Mouse (Mus musculus) intestine, embryonic 16.5 days (tissue): ENCODE measurements around the gene Rsph1. TPM values are rescaled to one million over a fixed set of nuclear protein-coding genes. Genes with fewer than 3 reads are reported as not detected.
A peak's percentile ranks its signal among the peaks of the same experiment; 100 is the strongest.

Source experiments
- ATAC-seq: fragments of 200-750 bp; cut with Nextera tagmentation; 2 replicates; pipeline ENCODE4 v1.8.0; 2017; ENCODE audit warnings: moderate TSS enrichment, moderate library complexity
- H3K27ac ChIP-seq: fragments of 300-500 bp; sonication (generic); 2 replicates; pipeline ENCODE4 v1.5.1; 2014; ENCODE audit warnings: mild to moderate bottlenecking, low read length
- H3K27me3 ChIP-seq: fragments of 300-500 bp; sonication (generic); replicated peaks from 2 replicates; pipeline ENCODE4 v1.6.1; 2014; ENCODE audit warnings: low read length, control low read depth, mixed read lengths; ENCODE audit not compliant: control insufficient read depth, insufficient read depth
- H3K36me3 ChIP-seq: fragments of 300-500 bp; sonication (generic); 2 replicates; pipeline ENCODE4 v1.6.1; 2014; ENCODE audit warnings: low read length, control low read depth; ENCODE audit not compliant: control insufficient read depth, insufficient read depth
- H3K4me1 ChIP-seq: fragments of 300-500 bp; sonication (generic); 2 replicates; pipeline ENCODE4 v1.6.1; 2014; ENCODE audit warnings: low read length, control low read depth, mixed read lengths; ENCODE audit not compliant: control insufficient read depth, insufficient read depth
- H3K4me2 ChIP-seq: fragments of 300-500 bp; sonication (generic); 2 replicates; pipeline ENCODE4 v1.6.1; 2014; ENCODE audit warnings: low read depth, low read length, control low read depth
- H3K4me3 ChIP-seq: fragments of 300-500 bp; sonication (generic); 2 replicates; pipeline ENCODE4 v1.5.1; 2014; ENCODE audit warnings: mild to moderate bottlenecking, low read length
- H3K9ac ChIP-seq: fragments of 300-500 bp; sonication (generic); 2 replicates; pipeline ENCODE4 v1.6.1; 2014; ENCODE audit warnings: low read depth, low read length
- H3K9me3 ChIP-seq: fragments of 300-500 bp; sonication (generic); 2 replicates; pipeline ENCODE4 v1.6.1; 2016; ENCODE audit warnings: low read length, control low read depth; ENCODE audit not compliant: control insufficient read depth
- WGBS: fragments of 180-500 bp; shearing (Covaris S2); extraction: QIAGEN DNeasy Blood & Tissue Kit; methylation state at CpG from one replicate; pipeline ENCODE4 v1.1.7; 2014; 5-methylcytosine and 5-hydroxymethylcytosine counted together
- polyA plus RNA-seq: library from polyadenylated mRNA; unstranded; fragments of >200 nt; fragmentation: Nextera tagmentation; extraction: Ambion mirVana; gene quantifications from 2 replicates; pipeline ENCODE4 v1.2.1, GENCODE M21; 2015

Gene Rsph1
- polyA plus RNA-seq, 1 experiment from 2014 or later = 0.88 TPM

- 32% methylated on average over 25 of the region's 25 CpGs for WGBS
- H3K9ac ChIP-seq = peak overlapping the region; percentile 80
- no peaks in the 10 kb centered on the region for H3K36me3 ChIP-seq
- H3K4me3 ChIP-seq = peak overlapping the region; percentile 59
- no peaks in the 10 kb centered on the region for H3K9me3 ChIP-seq
- peak; percentile 19; the same call in 1 of the 2 replicates for ATAC-seq
- peak overlapping the region; percentile 77; the same call in 1 of the 2 replicates for H3K27ac ChIP-seq
- H3K4me2 ChIP-seq = peak overlapping the region; percentile 84
- no peaks in the 10 kb centered on the region for H3K27me3 ChIP-seq
- H3K4me1 ChIP-seq = peaks cover 18% of the 10 kb centered on the region
Measured at GRCm38 (mm10) chr17:31295215-31295891, 18.2 kb upstream of the Rsph1 start.

DNA sequence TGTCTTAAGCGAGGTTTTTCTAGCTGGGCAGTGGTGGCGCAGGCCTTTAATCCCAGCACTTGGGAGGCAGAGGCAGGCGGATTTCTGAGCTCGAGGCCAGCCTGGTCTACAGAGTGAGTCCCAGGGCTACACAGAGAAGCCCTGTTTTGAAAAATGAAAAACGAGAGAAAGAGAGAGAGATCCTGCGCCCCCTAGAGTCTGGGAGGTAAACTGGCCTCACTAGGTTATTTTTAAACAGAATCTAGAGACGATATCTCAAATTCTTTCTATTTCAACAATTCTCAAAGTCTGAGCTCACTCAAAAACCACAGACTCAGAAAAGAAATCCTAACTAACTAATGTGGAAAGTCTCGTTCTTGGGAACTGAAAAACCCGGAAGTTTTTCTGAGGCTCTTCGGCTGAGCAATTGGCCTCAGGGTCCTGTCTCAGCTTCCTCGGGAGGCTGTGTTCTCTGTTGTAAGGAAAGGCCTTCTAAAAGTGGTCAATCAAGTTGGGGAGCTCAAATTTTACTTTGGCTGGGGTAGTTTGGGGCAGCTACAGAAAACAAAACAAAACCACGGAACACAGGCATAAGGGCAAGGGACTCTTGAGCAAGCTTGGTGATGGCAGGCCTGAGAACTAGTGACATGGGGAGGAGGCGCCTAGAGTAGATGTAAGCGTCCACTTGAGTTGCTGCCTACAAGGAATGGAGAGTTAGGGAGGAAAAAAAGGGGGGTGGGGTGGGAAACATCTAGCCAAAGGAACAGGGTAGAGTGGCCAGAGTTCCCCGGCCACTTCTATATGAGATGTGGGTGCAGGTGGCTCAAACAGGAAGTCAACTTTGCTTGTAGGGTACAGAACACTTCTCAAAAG is 17.4 kb upstream of the Rsph1 start:
- H3K27ac ChIP-seq = no peak overlapping the region
- no peaks in the 10 kb centered on the region for H3K36me3 ChIP-seq
- H3K4me2 ChIP-seq = no peak overlapping the region
- H3K9ac ChIP-seq = no peak overlapping the region
- no peaks in the 10 kb centered on the region for H3K9me3 ChIP-seq
- no peaks in the 10 kb centered on the region for H3K27me3 ChIP-seq
- no peak overlapping the region for H3K4me3 ChIP-seq
- no peak for ATAC-seq
- peaks cover 18% of the 10 kb centered on the region for H3K4me1 ChIP-seq
- WGBS = 83% methylated on average over 15 of the region's 15 CpGs

DNA sequence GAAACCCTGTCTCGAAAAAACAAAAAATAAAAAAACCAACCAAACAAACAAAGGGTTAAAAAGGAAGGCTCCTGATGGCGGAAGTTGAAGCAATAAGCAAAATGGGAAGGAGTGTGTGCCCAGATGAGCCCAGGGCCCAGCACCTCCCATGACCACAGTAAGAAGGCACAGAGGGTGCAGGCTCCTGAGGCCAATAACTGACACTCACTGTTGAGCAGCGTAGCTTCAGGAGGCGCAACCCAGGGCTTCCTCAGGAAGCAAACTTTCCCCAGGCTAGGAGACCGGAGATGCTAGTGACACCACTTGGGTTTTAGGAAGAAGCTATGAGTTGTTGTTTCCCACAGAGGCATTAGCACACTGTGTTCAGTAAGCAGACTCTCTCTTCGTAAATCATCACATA is 13.7 kb upstream of the Rsph1 start:
- Histone ChIP-seq H3K9me3 (no peaks in the 10 kb centered on the region), H3K27me3 (no peaks in the 10 kb centered on the region), H3K4me3 (no peak overlapping the region), H3K36me3 (no peaks in the 10 kb centered on the region), H3K4me2 (no peak overlapping the region), H3K4me1 (0 out of 2 replicates have a peak, but pooled peaks cover 4% of the 10 kb centered on the region), H3K9ac (no peak overlapping the region), H3K27ac (no peak overlapping the region)
- 70% methylated on average over 6 of the region's 6 CpGs for WGBS
- ATAC-seq = no peak

- no peak overlapping the region for H3K9ac ChIP-seq
- H3K4me3 ChIP-seq = no peak overlapping the region
- H3K4me1 ChIP-seq = no peaks in the 10 kb centered on the region
- no peaks in the 10 kb centered on the region for H3K9me3 ChIP-seq
- H3K27me3 ChIP-seq = no peaks in the 10 kb centered on the region
- no peak overlapping the region for H3K4me2 ChIP-seq
- no peak overlapping the region for H3K27ac ChIP-seq
- ATAC-seq = no peak
- no peaks in the 10 kb centered on the region for H3K36me3 ChIP-seq
Measured at GRCm38 (mm10) chr17:31290311-31290710, 13.1 kb upstream of the Rsph1 start.

GRCm38 (mm10) chr17:31288999-31289726 is 12.0 kb upstream of the Rsph1 start:
- H3K36me3 ChIP-seq = no peaks in the 10 kb centered on the region
- no peak overlapping the region for H3K4me3 ChIP-seq
- H3K9me3 ChIP-seq = no peaks in the 10 kb centered on the region
- ATAC-seq = no peak
- H3K27ac ChIP-seq = no peak overlapping the region
- no peaks in the 10 kb centered on the region for H3K27me3 ChIP-seq
- no peaks in the 10 kb centered on the region for H3K4me1 ChIP-seq
- WGBS = 65% methylated on average over 7 of the region's 7 CpGs
- H3K9ac ChIP-seq = no peak overlapping the region
- no peak overlapping the region for H3K4me2 ChIP-seq

DNA sequence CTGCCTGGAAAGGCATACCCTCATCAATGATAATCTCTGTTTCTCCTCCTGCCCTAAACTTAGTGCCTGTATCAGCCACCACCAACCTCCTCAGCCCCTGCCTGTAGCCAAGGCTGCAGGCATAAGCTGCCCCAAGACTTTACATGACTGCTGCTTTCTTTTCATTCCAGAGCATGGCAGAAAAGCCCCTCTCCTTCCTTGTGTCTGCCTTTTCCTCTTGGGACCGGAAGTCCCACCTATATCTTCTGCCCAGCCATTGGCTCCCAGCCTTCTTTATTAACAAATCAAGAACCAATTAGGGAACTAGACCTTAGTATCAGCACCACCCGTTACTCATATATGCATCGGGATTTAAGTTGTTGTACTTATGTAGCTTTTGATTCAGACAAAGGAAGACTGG is 10.0 kb upstream of the Rsph1 start:
- H3K4me2 ChIP-seq = no peak overlapping the region

GRCm38 (mm10) chr17:31286492-31286891 is 9.3 kb upstream of the Rsph1 start, which contains the start of gene Slc37a1:
Slc37a1 (plus strand) TSS chr17:31286792.
- no peak for ATAC-seq
- Histone ChIP-seq H3K36me3 (no peaks in the 10 kb centered on the region), H3K9ac (no peak within 1 kb of the TSS), H3K4me1 (no peaks in the 10 kb centered on the region), H3K4me2 (no peak within 1 kb of the TSS), H3K4me3 (no peak within 1 kb of the TSS), H3K27ac (no peak within 1 kb of the TSS), H3K27me3 (no peaks in the 10 kb centered on the region), H3K9me3 (no peaks in the 10 kb centered on the region)
- WGBS = 98% methylated on average over 1 of the region's 1 CpGs

More for the DNA sequence above, 10.0 kb upstream of the Rsph1 start:
- 83% methylated on average over 3 of the region's 3 CpGs for WGBS
- no peak overlapping the region for H3K4me3 ChIP-seq
- no peaks in the 10 kb centered on the region for H3K9me3 ChIP-seq
- no peaks in the 10 kb centered on the region for H3K4me1 ChIP-seq
- ATAC-seq = no peak
- no peak overlapping the region for H3K9ac ChIP-seq
- no peaks in the 10 kb centered on the region for H3K27me3 ChIP-seq
- no peak overlapping the region for H3K27ac ChIP-seq
- H3K36me3 ChIP-seq = no peaks in the 10 kb centered on the region

GRCm38 (mm10) chr17:31285867-31286266 is 8.7 kb upstream of the Rsph1 start:
- Histone ChIP-seq H3K9me3 (no peaks in the 10 kb centered on the region), H3K9ac (no peak overlapping the region), H3K4me3 (no peak overlapping the region), H3K36me3 (no peaks in the 10 kb centered on the region), H3K4me1 (no peaks in the 10 kb centered on the region), H3K27ac (no peak overlapping the region), H3K27me3 (no peaks in the 10 kb centered on the region), H3K4me2 (no peak overlapping the region)
- no peak for ATAC-seq
- 74% methylated on average over 2 of the region's 2 CpGs for WGBS

- Histone ChIP-seq H3K4me1 (no peaks in the 10 kb centered on the region), H3K27ac (no peak overlapping the region), H3K4me3 (no peak overlapping the region), H3K27me3 (no peaks in the 10 kb centered on the region), H3K9ac (no peak overlapping the region), H3K4me2 (no peak overlapping the region), H3K36me3 (no peaks in the 10 kb centered on the region), H3K9me3 (no peaks in the 10 kb centered on the region)
- 33% methylated on average over 7 of the region's 7 CpGs for WGBS
- no peak for ATAC-seq
Measured at GRCm38 (mm10) chr17:31282687-31283053, 5.5 kb upstream of the Rsph1 start.
